Mouse (Mus musculus): ENCODE data around the gene 6430571L13Rik. TPM values are rescaled to one million over a fixed set of nuclear protein-coding genes. Genes with fewer than 3 reads are reported as not detected.

6430571L13Rik gene
- polyA plus RNA-seq, 1 experiment from 2014 or later = 0.74 TPM

DNA sequence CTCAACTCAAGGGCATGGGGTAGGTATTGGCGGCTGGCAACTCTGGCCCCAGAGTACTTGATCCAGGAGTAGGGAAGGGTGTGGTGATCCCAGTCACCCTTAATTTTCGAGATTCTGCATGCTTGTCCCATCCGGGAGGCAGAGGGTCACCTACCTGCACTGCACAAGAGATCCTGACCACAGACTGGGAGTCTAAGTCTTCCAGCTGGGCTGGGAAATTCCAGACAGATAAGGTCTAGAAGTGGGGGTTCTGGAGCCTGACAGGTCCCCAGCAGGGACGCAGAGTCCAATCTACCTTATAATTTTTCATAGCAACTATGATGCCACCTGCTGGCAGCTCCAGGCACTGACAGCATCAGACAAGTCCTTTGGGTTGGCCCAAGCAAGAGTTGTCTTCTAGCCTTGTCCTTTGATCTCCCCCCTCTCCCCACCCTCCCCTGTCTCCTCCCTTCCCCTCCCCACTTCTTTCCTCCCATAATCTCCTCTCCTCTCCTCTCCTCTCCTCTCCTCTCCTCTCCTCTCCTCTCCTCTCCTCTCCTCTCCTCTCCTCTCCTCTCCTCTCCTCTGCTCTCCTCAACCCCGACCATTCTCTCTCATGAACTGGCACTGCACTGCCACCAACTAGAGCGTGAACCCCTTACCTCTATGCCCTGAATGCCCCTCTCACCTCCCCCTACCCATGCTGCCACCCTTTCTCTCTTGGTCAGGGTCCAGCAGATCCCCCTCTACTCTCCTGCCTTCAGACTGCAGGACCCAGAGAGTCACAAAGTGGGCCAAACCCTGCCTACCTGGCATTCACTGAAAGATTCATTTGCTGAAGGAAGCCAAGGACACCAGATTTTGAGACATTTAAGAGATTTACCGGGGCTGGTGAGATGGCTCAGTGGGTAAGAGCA is 15.7 kb downstream of the 6430571L13Rik start:
- Histone ChIP-seq H3K9me3 (no peaks in the 10 kb centered on the region), H3K27ac (no peak overlapping the region), H3K27me3 (ENCODE audit: insufficient read depth, poor library complexity, severe bottlenecking) (peaks cover 36% of the 10 kb centered on the region), H3K4me3 (no peak overlapping the region), H3K4me1 (peaks cover 24% of the 10 kb centered on the region), H3K36me3 (no peaks in the 10 kb centered on the region)
- WGBS = 53% methylated on average over 7 of the region's 7 CpGs
- no peak for DNase-seq (ENCODE audit: low spot score)

DNA sequence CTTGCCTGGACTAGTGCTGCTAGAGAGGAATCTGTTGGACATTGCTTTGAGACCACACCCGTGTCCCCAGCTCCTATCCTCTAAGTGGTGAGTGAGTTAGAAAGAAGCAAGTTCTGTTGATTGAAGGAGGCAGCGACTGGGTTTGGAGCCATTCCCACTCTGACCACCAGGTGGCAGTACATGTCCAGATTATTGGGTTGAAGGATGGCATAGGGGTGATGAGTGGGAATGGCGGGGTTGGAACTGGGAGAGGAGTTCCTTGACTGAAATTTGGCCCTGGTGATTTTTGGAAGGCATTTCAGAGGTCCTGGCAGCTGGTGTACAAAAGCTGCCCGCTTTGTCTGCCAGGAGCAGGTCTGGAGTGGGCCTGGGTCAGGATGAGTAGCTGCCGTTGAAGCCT is 17.2 kb downstream of the 6430571L13Rik start:
- Histone ChIP-seq H3K4me1 (peaks cover 39% of the 10 kb centered on the region), H3K27me3 (ENCODE audit: insufficient read depth, poor library complexity, severe bottlenecking) (peaks cover 33% of the 10 kb centered on the region), H3K36me3 (no peaks in the 10 kb centered on the region), H3K9me3 (no peaks in the 10 kb centered on the region), H3K27ac (no peak overlapping the region), H3K4me3 (no peak overlapping the region)
- DNase-seq (ENCODE audit: low spot score) = peak; percentile 84
- WGBS = 25% methylated on average over 5 of the region's 5 CpGs

DNA sequence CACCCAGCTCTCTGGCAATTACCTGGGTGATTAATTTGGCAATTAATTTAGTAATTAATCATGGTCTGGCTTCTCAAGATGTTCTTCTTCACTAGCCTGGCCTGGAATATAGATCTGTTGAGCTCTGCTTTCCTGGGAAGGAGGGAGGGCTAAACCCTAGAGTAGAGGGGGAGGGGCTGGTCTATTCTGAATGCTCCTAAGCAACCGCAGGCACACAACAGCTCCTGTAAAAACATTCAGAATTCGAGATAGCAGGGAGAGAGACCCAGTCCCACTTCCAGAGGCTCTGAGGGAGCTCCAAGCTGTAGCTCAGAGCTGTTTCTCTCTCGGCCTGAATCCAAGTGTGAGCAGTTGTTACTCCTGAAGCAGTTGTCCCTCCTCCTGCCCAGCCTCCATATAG is 20.6 kb downstream of the 6430571L13Rik start:
- H3K27me3 ChIP-seq (ENCODE audit: insufficient read depth, poor library complexity, severe bottlenecking) = peaks cover 7% of the 10 kb centered on the region
- H3K9me3 ChIP-seq = no peaks in the 10 kb centered on the region
- no peaks in the 10 kb centered on the region for H3K36me3 ChIP-seq
- peaks cover 44% of the 10 kb centered on the region for H3K4me1 ChIP-seq
- peak overlapping the region; percentile 83 for H3K27ac ChIP-seq
- H3K4me3 ChIP-seq = no peak overlapping the region; the same call in 1 of the 2 replicates
- DNase-seq (ENCODE audit: low spot score) = peak; percentile 86
- WGBS = 2% methylated on average over 3 of the region's 3 CpGs

DNA sequence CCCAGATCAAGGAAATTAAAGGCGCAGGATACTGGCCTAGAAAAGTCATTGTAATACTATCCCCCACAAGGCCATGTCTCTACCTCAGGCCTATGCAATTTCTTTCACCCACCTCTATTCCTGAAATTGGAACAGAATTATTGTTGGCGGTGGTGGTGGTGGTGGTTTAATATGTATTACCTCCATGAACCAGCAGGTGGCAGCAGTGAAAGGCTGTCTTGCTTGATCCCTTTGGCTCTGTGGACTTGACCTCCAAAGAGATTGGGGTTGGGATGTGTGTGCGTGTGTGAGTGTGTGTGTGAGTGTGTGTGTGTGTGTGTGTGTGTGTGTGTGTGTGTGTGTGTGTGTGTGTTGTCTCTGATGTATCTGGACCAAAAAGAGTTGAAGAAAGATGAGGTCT is 26.2 kb downstream of the 6430571L13Rik start:
- 2% methylated on average over 3 of the region's 3 CpGs for WGBS
- H3K27me3 ChIP-seq (ENCODE audit: insufficient read depth, poor library complexity, severe bottlenecking) = 0 out of 2 replicates have a peak, but pooled peaks cover 9% of the 10 kb centered on the region

DNA sequence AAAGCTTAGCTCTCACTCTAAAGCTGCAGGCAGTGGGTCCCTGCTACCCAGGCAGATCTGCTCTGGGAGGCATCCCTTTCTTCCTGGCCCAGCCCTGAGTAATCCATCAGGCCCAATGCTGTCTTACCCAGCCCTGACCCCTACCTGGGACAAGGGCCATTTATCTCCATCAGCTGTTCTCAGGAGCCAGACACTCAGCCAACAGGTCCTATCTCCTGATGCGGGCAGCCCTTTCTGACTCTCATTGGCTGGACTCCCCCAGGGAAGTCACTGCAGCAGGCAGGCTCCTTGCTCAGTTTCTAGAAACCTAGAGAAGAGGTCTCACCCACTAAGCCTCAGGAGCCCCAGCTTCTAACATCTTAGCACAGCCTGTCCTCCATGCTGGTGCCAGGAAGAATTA is 27.9 kb downstream of the 6430571L13Rik start:
- 38% methylated on average over 1 of the region's 1 CpGs for WGBS
- no peak overlapping the region for H3K4me3 ChIP-seq
- H3K4me1 ChIP-seq = peaks cover 59% of the 10 kb centered on the region
- peaks cover 14% of the 10 kb centered on the region; the same call in 1 of the 2 replicates for H3K27me3 ChIP-seq (ENCODE audit: insufficient read depth, poor library complexity, severe bottlenecking)
- DNase-seq (ENCODE audit: low spot score) = peak; percentile 82
- H3K9me3 ChIP-seq = no peaks in the 10 kb centered on the region
- H3K36me3 ChIP-seq = no peaks in the 10 kb centered on the region
- H3K27ac ChIP-seq = peak overlapping the region; percentile 87

More for the DNA sequence above, 26.2 kb downstream of the 6430571L13Rik start:
- Histone ChIP-seq H3K4me3 (no peak overlapping the region), H3K36me3 (no peaks in the 10 kb centered on the region), H3K9me3 (no peaks in the 10 kb centered on the region), H3K4me1 (peaks cover 63% of the 10 kb centered on the region), H3K27ac (peak overlapping the region; percentile 87; the same call in 1 of the 2 replicates)
- peak; percentile 78 for DNase-seq (ENCODE audit: low spot score)

DNA sequence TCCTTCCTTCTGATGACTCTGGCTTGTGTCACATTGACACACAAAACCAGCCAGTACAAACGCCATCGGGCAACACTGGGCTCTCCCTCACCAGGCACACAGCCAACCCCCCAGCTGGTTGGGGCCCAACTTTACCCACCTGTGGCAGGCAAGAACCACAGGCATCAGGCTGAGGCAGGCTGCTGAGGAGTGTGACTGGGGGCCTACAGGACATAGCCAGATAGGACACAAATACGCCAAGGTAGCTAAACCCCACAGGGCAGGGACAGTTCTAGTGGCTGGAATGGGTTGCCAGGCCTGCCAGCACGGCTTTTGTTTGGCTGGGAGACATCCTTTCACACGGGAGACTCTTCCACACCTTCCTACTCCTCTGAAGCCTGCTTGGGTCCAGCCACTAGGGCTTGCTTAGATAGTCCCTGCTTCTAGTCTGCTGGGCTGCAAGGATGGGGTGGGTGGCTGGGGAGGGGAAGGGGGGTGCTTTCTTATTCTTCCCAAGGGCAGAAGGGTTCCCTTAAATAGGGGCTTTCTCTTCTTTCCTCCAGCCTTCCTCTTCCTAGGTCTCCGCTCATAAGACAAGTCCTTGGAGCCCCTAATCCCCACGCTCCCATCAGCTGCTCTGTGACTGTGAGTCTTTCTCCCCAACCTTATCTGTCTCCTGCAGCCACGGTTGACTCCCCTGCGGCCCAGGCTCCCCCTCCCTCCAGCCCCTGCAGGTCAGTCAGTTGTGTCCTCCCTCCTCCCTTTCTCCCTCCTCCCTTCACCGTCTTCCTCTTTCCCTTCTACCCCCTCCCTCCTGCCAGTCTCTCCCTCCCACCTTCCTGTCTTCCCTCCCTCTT is 29.1 kb downstream of the 6430571L13Rik start:
- H3K9me3 ChIP-seq = no peaks in the 10 kb centered on the region
- DNase-seq (ENCODE audit: low spot score) = peak; percentile 94
- peak overlapping the region; percentile 87 for H3K27ac ChIP-seq
- H3K36me3 ChIP-seq = no peaks in the 10 kb centered on the region
- 25% methylated on average over 10 of the region's 10 CpGs for WGBS
- peaks cover 22% of the 10 kb centered on the region for H3K27me3 ChIP-seq (ENCODE audit: insufficient read depth, poor library complexity, severe bottlenecking)
- H3K4me3 ChIP-seq = peak overlapping the region; percentile 24; the same call in 1 of the 2 replicates
- peaks cover 62% of the 10 kb centered on the region for H3K4me1 ChIP-seq

DNA sequence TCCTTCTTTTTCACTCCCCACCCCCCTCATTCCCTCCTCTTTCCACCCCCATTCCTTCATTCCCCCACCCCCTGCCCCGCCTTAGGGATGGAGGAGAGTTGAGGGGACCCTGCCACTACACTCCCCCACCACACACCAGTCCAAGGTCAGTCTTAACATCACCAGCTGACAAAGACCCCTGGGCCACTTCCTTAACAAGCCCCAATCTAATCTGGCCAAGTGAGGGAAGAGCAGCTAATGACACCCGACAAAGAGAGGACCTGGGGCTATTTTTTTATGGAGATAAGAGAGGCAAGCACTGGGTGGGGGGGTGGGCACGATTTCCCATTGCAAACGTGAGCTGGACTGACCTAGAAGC is 29.7 kb downstream of the 6430571L13Rik start:
- H3K27me3 ChIP-seq (ENCODE audit: insufficient read depth, poor library complexity, severe bottlenecking) = peaks cover 27% of the 10 kb centered on the region
- WGBS = 1% methylated on average over 4 of the region's 4 CpGs
- H3K9me3 ChIP-seq = no peaks in the 10 kb centered on the region
- no peaks in the 10 kb centered on the region for H3K36me3 ChIP-seq
- H3K4me3 ChIP-seq = peak overlapping the region; percentile 24; the same call in 1 of the 2 replicates
- DNase-seq (ENCODE audit: low spot score) = no peak
- peak overlapping the region; percentile 87 for H3K27ac ChIP-seq
- peaks cover 68% of the 10 kb centered on the region for H3K4me1 ChIP-seq

DNA sequence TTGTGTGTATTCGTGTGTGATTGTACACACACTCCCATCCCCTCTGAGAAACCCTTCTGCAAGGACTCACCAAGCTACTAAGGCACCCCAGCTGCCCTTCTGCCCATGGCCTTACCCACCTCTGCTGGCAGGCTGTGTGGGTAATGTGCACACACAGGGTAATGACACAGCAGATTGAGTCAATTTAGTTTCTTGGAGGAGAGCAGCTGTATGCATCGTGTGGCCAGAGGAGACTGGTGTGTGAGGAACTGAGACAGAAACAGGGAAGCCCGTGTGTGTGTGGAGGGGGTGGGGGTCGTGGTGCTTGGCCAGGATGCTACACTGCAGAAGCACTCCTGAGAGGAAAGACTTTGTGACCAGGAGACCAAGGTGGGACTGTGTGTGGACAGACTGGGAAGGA is 32.0 kb downstream of the 6430571L13Rik start:
- Histone ChIP-seq H3K36me3 (no peaks in the 10 kb centered on the region), H3K9me3 (no peaks in the 10 kb centered on the region), H3K27me3 (ENCODE audit: insufficient read depth, poor library complexity, severe bottlenecking) (peaks cover 51% of the 10 kb centered on the region), H3K4me1 (peaks cover 68% of the 10 kb centered on the region), H3K4me3 (no peak overlapping the region), H3K27ac (peak overlapping the region; percentile 87)
- 60% methylated on average over 4 of the region's 4 CpGs for WGBS
- DNase-seq (ENCODE audit: low spot score) = no peak

DNA sequence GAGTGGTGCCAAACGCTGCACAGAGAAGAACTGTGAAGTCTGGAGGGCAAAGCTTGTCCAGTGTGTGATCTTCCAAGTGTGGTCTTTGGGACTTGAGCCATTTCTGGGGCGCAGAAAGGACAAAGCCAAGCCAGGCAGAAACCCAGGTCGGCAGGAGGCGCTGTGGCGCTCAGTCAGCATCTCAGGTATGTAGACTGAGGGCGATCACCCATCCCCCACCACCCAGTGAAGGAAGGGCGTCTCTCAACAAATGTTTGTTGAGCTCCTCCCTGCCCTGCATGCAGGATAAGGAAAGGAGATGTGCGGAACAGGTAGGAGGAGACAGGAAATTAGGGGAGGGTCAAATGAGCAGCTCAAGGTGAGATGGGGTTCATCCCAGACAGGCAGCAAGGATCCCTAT is 34.2 kb downstream of the 6430571L13Rik start:
- Histone ChIP-seq H3K4me1 (peaks cover 61% of the 10 kb centered on the region), H3K9me3 (no peaks in the 10 kb centered on the region), H3K4me3 (no peak overlapping the region), H3K36me3 (no peaks in the 10 kb centered on the region), H3K27me3 (ENCODE audit: insufficient read depth, poor library complexity, severe bottlenecking) (peaks cover 69% of the 10 kb centered on the region), H3K27ac (peak overlapping the region; percentile 49; the same call in 1 of the 2 replicates)
- 7% methylated on average over 8 of the region's 8 CpGs for WGBS
- peak; percentile 89 for DNase-seq (ENCODE audit: low spot score)

DNA sequence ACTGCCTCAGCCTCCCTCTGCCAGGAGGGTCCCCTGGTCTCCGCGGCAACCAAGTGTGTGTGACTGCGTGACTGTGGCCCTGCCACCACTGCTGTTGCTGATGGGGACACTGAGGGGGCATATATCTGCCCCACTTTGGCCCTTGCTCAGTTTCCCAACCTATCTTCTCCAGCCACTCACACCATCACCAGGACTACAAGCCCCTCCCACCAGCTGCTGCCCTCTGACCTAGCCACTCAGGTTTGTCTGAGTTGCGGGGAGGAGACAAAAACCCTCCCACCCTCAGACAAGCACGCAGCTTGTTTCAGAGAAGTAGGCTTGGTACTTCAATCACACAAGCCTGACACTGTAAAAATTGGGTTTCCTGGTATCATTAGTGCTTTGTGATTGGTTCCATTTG is 35.0 kb downstream of the 6430571L13Rik start:
- peak; percentile 89 for DNase-seq (ENCODE audit: low spot score)

DNA sequence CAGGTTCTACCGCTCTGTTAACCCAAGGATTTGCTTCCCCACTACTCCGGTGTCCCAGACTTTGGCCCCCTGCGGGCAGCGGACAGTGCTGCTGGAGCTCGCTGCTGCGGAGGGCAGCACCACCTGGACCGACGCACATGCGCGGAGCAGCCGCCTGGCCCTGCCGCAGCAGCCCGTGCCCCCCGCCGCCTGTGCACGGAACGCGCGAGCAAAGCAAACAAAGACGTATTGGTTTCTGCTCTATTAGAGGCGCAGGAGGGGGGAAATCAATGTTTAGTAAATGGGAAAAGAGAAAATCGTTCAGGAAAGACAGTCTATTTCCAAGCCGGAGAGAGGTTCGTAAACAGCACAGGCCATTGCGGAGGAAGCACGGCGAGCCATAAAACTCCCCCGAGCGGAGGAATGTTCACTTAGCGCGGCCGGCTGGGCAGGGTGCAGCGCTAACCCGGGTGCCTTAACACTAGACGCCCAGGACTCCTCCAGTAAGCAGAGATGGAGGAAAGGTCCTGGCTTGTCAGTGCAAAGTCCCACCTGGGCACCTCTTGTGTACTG is 37.6 kb downstream of the 6430571L13Rik start:
- Histone ChIP-seq H3K9me3 (no peaks in the 10 kb centered on the region), H3K4me1 (peaks cover 48% of the 10 kb centered on the region), H3K27ac (peak overlapping the region; percentile 60), H3K36me3 (no peaks in the 10 kb centered on the region), H3K27me3 (ENCODE audit: insufficient read depth, poor library complexity, severe bottlenecking) (peaks cover 93% of the 10 kb centered on the region), H3K4me3 (peak overlapping the region; percentile 64)
- under 1% methylated on average over 35 of the region's 35 CpGs for WGBS
- DNase-seq (ENCODE audit: low spot score) = no peak

More for the DNA sequence above, 35.0 kb downstream of the 6430571L13Rik start:
- H3K27ac ChIP-seq = peak overlapping the region; percentile 49; the same call in 1 of the 2 replicates
- H3K36me3 ChIP-seq = no peaks in the 10 kb centered on the region
- H3K27me3 ChIP-seq (ENCODE audit: insufficient read depth, poor library complexity, severe bottlenecking) = peaks cover 72% of the 10 kb centered on the region
- H3K9me3 ChIP-seq = no peaks in the 10 kb centered on the region
- H3K4me3 ChIP-seq = no peak overlapping the region
- 12% methylated on average over 5 of the region's 5 CpGs for WGBS
- H3K4me1 ChIP-seq = peaks cover 53% of the 10 kb centered on the region

DNA sequence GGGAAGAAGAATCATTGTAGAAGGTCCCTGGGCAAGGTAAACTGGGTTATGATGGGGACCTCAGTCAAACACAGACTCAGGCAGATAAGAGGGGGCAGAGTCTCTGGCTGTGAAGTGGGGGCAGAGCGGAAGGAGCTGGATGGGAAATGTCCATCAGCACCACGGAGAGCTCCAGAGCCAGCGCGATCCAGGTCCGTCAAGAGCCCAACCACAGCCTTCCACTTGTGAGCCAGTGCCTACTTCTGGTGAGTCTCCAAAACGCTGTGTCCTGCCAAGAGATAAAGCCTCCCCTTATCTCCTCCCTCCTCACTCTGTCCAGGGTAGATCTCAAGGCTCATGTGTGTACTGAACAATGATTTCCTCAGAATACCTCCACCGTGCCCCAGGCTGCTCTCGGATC is 41.3 kb downstream of the 6430571L13Rik start:
- Histone ChIP-seq H3K9me3 (no peaks in the 10 kb centered on the region), H3K27me3 (ENCODE audit: insufficient read depth, poor library complexity, severe bottlenecking) (peaks cover 89% of the 10 kb centered on the region), H3K27ac (no peak overlapping the region), H3K4me1 (peaks cover 32% of the 10 kb centered on the region), H3K36me3 (no peaks in the 10 kb centered on the region), H3K4me3 (no peak overlapping the region)
- 5% methylated on average over 8 of the region's 8 CpGs for WGBS
- peak; percentile 86 for DNase-seq (ENCODE audit: low spot score)

Measured in heart, embryonic 10.5 days (tissue).